Mouse (Mus musculus): ENCODE measurements around the gene Golph3. TPM values are rescaled to one million over a fixed set of nuclear protein-coding genes. Genes with fewer than 3 reads are reported as not detected.

Gene Golph3
- 67.1 and 75.1 TPM in 2 replicates for polyA plus RNA-seq (2015; fragmentation: Nextera tagmentation; extraction: Ambion mirVana)

DNA sequence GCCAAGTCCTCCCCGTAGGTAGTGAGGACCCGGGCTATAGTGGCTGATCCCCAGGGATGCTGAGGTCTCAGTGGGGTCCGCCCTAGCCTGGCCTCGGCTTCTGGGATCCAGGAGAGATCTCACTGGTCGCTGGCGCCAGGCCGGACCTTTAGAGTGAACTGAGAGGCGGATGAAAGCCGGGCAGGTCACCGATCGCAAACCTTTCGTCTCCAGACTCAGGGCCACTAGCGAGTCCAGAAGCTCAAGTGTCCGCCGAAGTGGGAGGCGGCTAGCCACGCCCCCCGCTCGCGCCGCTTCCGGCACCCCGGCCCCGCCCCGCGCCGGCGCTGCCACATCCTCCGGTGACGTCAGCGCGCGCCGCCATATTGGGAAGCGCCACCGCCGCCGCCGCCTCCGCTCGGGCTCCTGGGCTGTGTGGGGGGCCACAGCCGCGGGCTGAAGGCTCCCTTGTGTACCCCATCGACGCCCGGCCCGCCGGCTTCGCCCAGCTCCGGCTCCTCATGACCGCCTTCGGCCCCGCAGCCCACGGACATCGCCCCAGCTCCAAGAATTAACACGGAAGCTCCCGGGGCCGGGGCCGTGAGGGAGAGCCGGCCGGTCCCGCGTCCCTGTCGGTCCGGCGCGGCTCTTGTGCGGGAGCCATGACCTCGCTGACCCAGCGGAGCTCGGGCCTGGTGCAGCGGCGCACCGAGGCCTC lies at the start of gene Golph3:
Gene Golph3, plus strand, starts transcription at position 360 of the 697 bp plus-strand sequence.
- peak within 1 kb of the TSS; percentile 96 for H3K27ac ChIP-seq
- H3K4me1 ChIP-seq (replicated peaks), result peaks cover 37% of the 10 kb centered on the region
- H3K4me3 ChIP-seq, result peak within 1 kb of the TSS; percentile 99
- H3K4me2 ChIP-seq, result peak within 1 kb of the TSS; percentile 74
- ATAC-seq (ENCODE audit: low FRiP score), result peak; percentile 96
- H3K27me3 ChIP-seq, result peaks cover 23% of the 10 kb centered on the region
- no peaks in the 10 kb centered on the region for H3K36me3 ChIP-seq
- WGBS, result under 1% methylated on average over 72 of the region's 74 CpGs
- H3K9ac ChIP-seq, result peak within 1 kb of the TSS; percentile 94
- no peaks in the 10 kb centered on the region for H3K9me3 ChIP-seq

DNA sequence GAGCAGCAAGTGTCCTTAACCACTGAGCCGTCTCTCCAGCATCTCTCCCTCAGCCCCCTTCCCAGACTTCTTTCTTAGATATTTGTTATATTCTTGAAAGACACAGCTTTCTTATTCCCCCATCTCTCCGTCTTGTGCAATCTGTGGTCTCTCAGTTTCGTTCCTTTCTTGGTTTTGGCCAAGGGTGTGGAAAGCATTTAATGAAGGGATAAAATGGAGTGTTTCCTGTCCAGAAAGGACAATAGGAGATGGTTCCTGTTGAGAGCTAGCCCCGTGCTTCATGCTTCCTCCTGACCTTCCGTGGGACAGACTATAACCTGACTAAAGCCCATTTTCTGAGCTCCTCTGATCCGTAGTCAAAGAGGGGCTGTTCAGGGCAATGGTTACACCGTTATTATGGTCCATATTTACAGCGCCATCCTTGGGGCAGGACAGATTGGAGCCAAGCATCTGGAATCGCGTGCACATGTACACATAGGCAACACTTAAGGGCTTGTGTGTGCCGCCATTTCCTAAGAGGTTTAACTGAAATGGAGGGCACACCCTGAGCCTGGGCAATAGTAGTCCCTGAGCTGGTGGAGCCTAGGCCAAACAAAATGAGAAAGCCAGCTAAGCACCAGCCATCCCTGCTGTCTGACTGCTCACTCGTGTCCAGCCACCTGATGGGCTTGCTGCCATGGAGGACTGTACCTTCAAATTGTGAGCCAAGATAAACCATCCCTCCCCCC lies 47.8 kb upstream of the Golph3 start:
- Histone ChIP-seq H3K9ac (no peak overlapping the region), H3K27ac (no peak overlapping the region), H3K9me3 (no peaks in the 10 kb centered on the region), H3K27me3 (no peaks in the 10 kb centered on the region), H3K4me2 (no peak overlapping the region), H3K4me3 (no peak overlapping the region), H3K4me1 (replicated peaks) (no peaks in the 10 kb centered on the region; the same call in 1 of the 2 replicates), H3K36me3 (peaks cover 27% of the 10 kb centered on the region)
- 88% methylated on average over 12 of the region's 12 CpGs for WGBS
- peak; percentile 31; the same call in 1 of the 2 replicates for ATAC-seq (ENCODE audit: low FRiP score)

DNA sequence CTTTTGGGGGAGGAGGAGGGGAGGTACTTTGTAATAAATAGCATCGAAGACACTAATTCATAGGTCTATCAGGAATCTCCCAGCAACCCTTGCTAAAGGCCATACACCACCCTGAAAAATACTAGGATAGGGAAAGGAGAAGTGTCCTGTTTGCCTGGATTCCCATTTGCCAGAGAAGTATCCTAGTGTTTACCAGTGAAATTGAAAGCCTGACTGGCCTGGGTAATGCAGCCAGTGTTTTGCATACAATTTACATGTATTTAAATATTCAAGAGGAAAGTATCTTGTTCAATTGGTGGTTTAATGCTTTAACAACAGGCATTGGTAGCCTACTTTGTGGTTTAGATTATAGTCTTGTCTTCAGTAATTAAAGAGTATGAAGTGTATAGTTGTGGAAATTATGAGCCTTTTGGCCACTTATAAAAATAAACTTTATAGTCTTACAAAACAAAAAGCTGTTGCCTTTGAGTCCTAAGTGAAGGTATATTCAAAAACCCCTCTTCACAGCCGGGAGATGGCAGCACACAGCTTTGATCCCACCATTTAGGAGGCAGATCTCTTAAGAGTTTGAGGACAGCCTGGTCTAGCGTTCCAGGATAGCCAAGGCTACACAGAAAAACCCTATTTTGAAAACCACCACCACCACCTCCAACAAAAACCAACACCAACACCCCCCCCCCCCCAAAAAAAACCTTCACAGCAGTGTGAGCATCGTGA lies 47.0 kb upstream of the Golph3 start:
- Histone ChIP-seq H3K36me3 (peaks cover 20% of the 10 kb centered on the region), H3K4me3 (no peak overlapping the region), H3K27me3 (no peaks in the 10 kb centered on the region), H3K9me3 (no peaks in the 10 kb centered on the region), H3K4me1 (replicated peaks) (no peaks in the 10 kb centered on the region; the same call in 1 of the 2 replicates), H3K27ac (no peak overlapping the region), H3K4me2 (no peak overlapping the region), H3K9ac (no peak overlapping the region)
- 63% methylated on average over 4 of the region's 4 CpGs for WGBS
- no peak for ATAC-seq (ENCODE audit: low FRiP score)

DNA sequence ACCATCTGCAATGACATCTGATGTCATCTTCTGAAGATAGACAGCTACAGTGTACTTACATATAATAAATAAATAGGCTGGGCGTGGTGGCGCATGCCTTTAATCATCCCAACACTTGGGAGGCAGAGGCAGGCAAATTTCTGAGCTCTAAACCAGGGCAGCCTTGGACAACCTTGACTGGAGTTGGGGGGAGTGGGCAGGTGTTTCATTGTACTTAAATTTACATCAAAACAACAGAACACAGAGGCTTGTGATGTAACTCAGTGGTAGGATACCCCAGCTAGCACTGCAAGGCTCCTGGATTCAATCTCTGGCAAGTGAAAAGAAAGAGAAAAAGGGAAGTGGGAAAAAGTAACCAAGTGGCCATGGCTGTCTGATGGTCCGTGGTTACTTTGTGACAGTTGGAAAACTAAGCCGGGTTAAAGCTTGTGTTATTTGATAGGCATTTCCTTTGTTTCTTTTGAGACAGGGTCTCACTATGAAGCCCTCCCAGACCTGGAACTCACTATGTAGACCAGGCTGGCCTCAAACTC lies 46.1 kb upstream of the Golph3 start:
- Histone ChIP-seq H3K36me3 (peaks cover 12% of the 10 kb centered on the region), H3K27ac (no peak overlapping the region), H3K9me3 (no peaks in the 10 kb centered on the region), H3K9ac (no peak overlapping the region), H3K4me1 (replicated peaks) (no peaks in the 10 kb centered on the region; the same call in 1 of the 2 replicates), H3K4me3 (no peak overlapping the region), H3K4me2 (no peak overlapping the region), H3K27me3 (no peaks in the 10 kb centered on the region)
- no peak for ATAC-seq (ENCODE audit: low FRiP score)
- 79% methylated on average over 4 of the region's 4 CpGs for WGBS

DNA sequence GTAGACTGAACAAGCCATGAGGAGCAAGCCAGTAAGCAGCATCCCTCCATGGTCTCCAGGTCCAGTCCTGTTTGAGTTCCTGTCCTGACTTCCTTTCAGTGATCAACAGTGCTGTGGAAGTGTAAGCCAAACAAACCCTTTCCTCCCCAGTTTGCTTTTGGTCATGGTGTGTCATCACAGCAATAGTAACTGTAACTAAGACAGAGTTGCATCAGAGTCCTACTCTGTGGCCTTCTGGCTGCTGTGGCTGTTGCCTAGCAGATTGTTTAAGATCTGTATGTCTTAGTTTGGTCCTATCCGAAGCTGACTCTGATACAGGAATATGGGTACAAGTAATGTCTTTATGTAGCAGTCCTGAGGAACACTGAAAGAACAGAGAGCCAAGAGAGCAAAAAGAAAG lies 41.4 kb upstream of the Golph3 start:
- Histone ChIP-seq H3K9me3 (peaks cover 8% of the 10 kb centered on the region; the same call in 1 of the 2 replicates), H3K36me3 (no peaks in the 10 kb centered on the region)
- ATAC-seq (ENCODE audit: low FRiP score), result no peak

DNA sequence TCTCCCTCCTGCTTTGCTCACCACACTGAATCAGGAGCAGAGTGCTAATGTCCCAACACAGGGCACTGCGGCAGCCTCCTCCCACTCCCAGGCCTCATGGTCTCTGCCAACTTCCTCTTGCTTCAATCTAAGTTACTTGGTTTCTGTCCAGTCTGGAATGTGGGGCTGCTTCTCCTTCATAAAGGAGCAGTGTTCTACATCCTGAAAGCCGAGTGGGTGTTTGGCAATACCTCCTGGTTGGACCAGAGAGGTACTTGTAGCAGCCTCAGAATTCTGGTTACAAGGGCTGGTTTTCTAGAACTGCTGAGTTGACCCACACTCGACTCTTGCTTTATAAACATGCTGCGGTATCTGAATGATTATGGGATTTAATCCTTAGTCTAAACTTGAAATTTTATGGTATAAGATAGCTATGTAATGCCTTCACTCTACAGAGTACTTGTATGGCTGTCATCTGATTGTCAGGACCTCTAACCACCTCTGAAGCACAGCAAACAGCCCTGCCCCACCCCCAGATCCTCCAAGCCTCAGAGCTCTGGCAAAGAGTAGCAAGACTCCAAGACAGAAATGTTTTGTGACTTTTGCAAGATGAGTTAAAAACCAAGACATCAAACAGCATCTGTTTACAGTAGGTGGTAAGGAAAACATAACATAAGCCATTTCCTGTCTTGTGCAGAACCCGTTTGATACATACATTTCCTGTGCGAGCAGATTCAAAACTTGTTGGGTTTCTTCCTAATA lies 36.3 kb upstream of the Golph3 start:
- Histone ChIP-seq H3K4me3 (no peak overlapping the region), H3K4me1 (replicated peaks) (no peaks in the 10 kb centered on the region), H3K9ac (no peak overlapping the region), H3K9me3 (peaks cover 8% of the 10 kb centered on the region; the same call in 1 of the 2 replicates), H3K27ac (no peak overlapping the region), H3K4me2 (no peak overlapping the region), H3K36me3 (no peaks in the 10 kb centered on the region), H3K27me3 (no peaks in the 10 kb centered on the region)
- no peak for ATAC-seq (ENCODE audit: low FRiP score)
- 85% methylated on average over 6 of the region's 6 CpGs for WGBS

More for the DNA sequence above, 41.4 kb upstream of the Golph3 start:
- no peak overlapping the region for H3K27ac ChIP-seq
- H3K4me3 ChIP-seq, result no peak overlapping the region
- H3K4me2 ChIP-seq, result no peak overlapping the region
- H3K9ac ChIP-seq, result no peak overlapping the region
- 97% methylated on average over 1 of the region's 1 CpGs for WGBS
- H3K27me3 ChIP-seq, result no peaks in the 10 kb centered on the region
- no peaks in the 10 kb centered on the region for H3K4me1 ChIP-seq (replicated peaks)

DNA sequence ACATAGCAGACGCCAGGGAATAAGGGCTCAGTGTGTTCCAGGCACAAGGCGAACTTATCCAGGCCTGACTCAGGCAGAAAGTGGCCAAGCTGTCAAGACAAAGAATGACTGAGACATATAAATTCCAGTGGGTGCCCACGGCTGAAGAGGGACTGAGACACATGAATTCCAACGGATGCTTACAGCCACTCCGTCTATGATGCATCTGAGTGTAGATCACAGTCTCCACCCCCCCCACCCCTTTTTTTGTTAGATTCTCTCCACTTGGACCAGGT lies 35.8 kb upstream of the Golph3 start:
- H3K4me1 ChIP-seq (replicated peaks), result no peaks in the 10 kb centered on the region
- H3K4me3 ChIP-seq, result no peak overlapping the region
- WGBS, result 80% methylated on average over 5 of the region's 5 CpGs
- no peak overlapping the region for H3K4me2 ChIP-seq
- no peak for ATAC-seq (ENCODE audit: low FRiP score)
- no peak overlapping the region for H3K27ac ChIP-seq
- peaks cover 8% of the 10 kb centered on the region; the same call in 1 of the 2 replicates for H3K9me3 ChIP-seq
- no peaks in the 10 kb centered on the region for H3K27me3 ChIP-seq
- H3K36me3 ChIP-seq, result no peaks in the 10 kb centered on the region
- H3K9ac ChIP-seq, result no peak overlapping the region

DNA sequence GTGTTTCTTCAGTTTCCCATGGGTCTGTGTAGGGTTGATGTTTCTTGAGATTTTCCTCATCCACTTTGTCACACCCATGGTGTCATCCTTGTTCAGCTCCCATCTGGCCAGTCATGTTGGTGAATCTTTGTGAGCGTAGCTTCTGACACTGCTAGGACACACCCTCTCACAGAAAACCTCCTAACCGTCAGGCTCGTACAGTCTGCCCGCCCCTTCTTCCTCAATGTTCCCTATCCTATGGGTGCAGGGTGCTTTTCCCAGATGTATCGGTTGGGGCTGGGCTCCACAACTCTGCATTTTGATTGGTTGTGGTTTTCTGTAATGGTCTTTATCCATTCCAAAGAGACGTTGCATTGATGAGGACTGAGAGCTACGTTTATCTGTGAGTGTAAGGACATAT lies 30.9 kb upstream of the Golph3 start:
- Histone ChIP-seq H3K9me3 (no peaks in the 10 kb centered on the region), H3K4me3 (no peak overlapping the region), H3K27me3 (no peaks in the 10 kb centered on the region), H3K4me2 (no peak overlapping the region), H3K4me1 (replicated peaks) (no peaks in the 10 kb centered on the region), H3K27ac (no peak overlapping the region), H3K9ac (no peak overlapping the region), H3K36me3 (no peaks in the 10 kb centered on the region)
- ATAC-seq (ENCODE audit: low FRiP score), result no peak
- 84% methylated on average over 7 of the region's 7 CpGs for WGBS

DNA sequence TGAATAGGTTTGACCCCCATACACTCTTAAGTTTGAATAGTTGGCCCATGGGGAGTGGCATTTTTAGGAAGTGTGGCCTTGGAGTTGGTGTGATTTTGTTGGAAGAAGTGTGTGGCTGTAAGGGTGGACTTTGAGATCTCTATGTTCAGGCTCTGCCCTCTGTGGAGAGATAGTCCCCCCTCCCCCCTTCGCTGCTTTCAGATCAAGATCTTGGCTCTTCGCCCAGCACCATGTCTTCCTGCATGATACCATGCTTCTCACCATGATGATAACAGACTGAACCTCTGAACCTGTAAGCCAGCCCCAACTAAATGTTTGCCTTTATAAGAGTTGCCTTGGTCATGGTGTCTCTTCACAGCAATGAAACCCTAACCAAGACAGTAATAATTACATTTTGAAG lies 29.5 kb upstream of the Golph3 start:
- Histone ChIP-seq H3K4me3 (no peak overlapping the region), H3K27me3 (no peaks in the 10 kb centered on the region), H3K4me1 (replicated peaks) (no peaks in the 10 kb centered on the region), H3K9ac (no peak overlapping the region), H3K4me2 (no peak overlapping the region), H3K27ac (no peak overlapping the region), H3K9me3 (no peaks in the 10 kb centered on the region), H3K36me3 (no peaks in the 10 kb centered on the region)
- no peak for ATAC-seq (ENCODE audit: low FRiP score)
- 92% methylated on average over 2 of the region's 2 CpGs for WGBS

DNA sequence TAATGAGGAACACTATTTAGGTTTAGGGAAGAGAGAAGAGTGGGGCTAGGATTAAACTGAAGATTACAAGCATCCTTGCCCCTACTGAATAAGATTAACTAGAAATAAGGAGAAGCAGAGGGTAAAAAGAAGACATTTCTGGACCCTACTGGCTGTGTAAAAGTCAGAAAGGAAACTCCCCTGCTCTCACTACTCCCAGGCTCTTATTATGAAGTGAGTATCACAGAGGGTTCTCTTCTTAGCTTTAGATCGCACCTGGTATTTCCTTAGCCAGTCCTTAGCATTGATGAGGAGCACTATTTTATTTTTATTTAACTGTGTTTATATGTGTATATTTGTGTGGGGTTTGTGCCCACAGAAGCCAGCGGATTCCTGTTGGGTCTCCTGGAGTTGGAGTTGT lies 25.0 kb upstream of the Golph3 start:
- WGBS, result 75% methylated on average over 2 of the region's 2 CpGs
- Histone ChIP-seq H3K27me3 (no peaks in the 10 kb centered on the region), H3K9me3 (no peaks in the 10 kb centered on the region), H3K9ac (no peak overlapping the region), H3K36me3 (no peaks in the 10 kb centered on the region), H3K4me2 (no peak overlapping the region), H3K4me3 (no peak overlapping the region), H3K4me1 (replicated peaks) (no peaks in the 10 kb centered on the region), H3K27ac (no peak overlapping the region)
- ATAC-seq (ENCODE audit: low FRiP score), result no peak

DNA sequence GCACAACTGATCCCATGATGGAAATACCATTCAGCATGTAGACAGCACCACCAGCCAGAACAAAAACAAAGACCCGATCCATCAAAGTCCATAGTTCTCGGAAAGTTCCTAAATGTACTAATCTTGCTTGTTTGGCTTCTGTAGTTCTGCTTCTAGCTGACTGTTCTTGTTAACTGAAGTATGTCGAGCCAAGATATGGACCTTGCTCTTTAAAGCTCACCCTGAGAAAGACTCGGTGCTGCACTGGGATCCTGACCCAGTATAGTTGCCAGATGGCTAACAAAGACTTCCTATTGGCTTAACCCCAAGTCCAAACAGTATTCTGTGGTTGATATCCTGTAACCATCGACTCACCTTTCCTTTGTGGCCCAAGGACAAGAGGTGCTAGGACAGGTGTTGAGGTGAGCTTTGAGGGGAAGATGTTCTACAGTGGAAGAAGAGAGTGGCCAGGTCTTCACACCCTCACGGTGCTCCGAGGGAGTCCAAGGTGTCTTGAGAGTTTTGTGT lies 23.0 kb upstream of the Golph3 start:
- no peak for ATAC-seq (ENCODE audit: low FRiP score)
- no peak overlapping the region for H3K9ac ChIP-seq
- H3K27me3 ChIP-seq, result no peaks in the 10 kb centered on the region
- H3K27ac ChIP-seq, result no peak overlapping the region
- no peak overlapping the region for H3K4me3 ChIP-seq
- no peak overlapping the region for H3K4me2 ChIP-seq
- H3K4me1 ChIP-seq (replicated peaks), result no peaks in the 10 kb centered on the region
- WGBS, result 89% methylated on average over 7 of the region's 7 CpGs
- H3K36me3 ChIP-seq, result no peaks in the 10 kb centered on the region
- H3K9me3 ChIP-seq, result no peaks in the 10 kb centered on the region

DNA sequence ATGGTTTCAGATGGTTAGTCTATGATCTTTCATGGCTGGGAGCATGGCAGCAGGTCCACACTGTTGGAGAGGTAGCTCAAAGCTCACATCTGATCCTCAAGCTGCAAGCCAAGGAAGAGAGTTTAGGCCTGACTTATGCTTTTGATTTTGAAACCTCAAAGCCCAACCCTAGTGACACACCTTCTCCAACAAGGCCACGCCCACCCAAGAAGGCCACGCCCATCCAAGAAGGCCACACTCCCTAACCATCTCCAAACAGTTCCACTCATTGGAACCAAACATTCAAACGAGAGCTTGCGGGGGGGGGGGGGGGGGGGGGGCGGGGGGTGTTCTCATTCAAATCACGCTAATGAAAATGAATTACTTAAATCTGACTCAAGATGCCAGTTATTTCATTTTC lies 19.5 kb upstream of the Golph3 start:
- Histone ChIP-seq H3K9me3 (no peaks in the 10 kb centered on the region), H3K27me3 (no peaks in the 10 kb centered on the region), H3K9ac (no peak overlapping the region), H3K36me3 (no peaks in the 10 kb centered on the region), H3K4me3 (no peak overlapping the region), H3K4me1 (replicated peaks) (no peaks in the 10 kb centered on the region), H3K4me2 (no peak overlapping the region), H3K27ac (no peak overlapping the region)
- WGBS, result 70% methylated on average over 5 of the region's 6 CpGs
- no peak for ATAC-seq (ENCODE audit: low FRiP score)
